Mouse (Mus musculus) midbrain, embryonic 12.5 days (tissue): ENCODE data around the gene Txn2. TPM values are rescaled to one million over a fixed set of nuclear protein-coding genes. Genes with fewer than 3 reads are reported as not detected.
"Not testable (repeated sequence)": the region's sequence is repeated elsewhere in the genome, so short reads cannot be mapped to it uniquely, and the experiment has no call there.

ENCODE experiments used
- ATAC-seq: fragments of 200-750 bp; cut with Nextera tagmentation; 2 replicates; pipeline ENCODE4 v1.8.0; 2017; ENCODE audit warnings: low read depth, moderate TSS enrichment, moderate library complexity; ENCODE audit not compliant: low FRiP score
- H3K27ac ChIP-seq: fragments of 300-500 bp; sonication (generic); replicated peaks from 2 replicates; pipeline ENCODE4 v1.5.1; 2016; ENCODE audit warnings: mild to moderate bottlenecking
- H3K27me3 ChIP-seq: fragments of 300-500 bp; sonication (generic); 2 replicates; pipeline ENCODE4 v1.6.1; 2016; ENCODE audit warnings: mild to moderate bottlenecking
- H3K36me3 ChIP-seq: fragments of 300-500 bp; sonication (generic); 2 replicates; pipeline ENCODE4 v1.6.1; 2016
- H3K4me1 ChIP-seq: fragments of 300-500 bp; sonication (generic); 2 replicates; pipeline ENCODE4 v1.6.1; 2016
- H3K4me2 ChIP-seq: fragments of 300-500 bp; sonication (generic); replicated peaks from 2 replicates; pipeline ENCODE4 v1.6.1; 2016; ENCODE audit warnings: mild to moderate bottlenecking, moderate library complexity
- H3K4me3 ChIP-seq: fragments of 300-500 bp; sonication (generic); 2 replicates; pipeline ENCODE4 v1.5.1; 2016; ENCODE audit warnings: mild to moderate bottlenecking
- H3K9ac ChIP-seq: fragments of 300-500 bp; sonication (generic); replicated peaks from 2 replicates; pipeline ENCODE4 v1.6.1; 2016; ENCODE audit warnings: mild to moderate bottlenecking, moderate library complexity
- H3K9me3 ChIP-seq: fragments of 300-500 bp; sonication (generic); 2 replicates; pipeline ENCODE4 v1.6.1; 2016; ENCODE audit warnings: mild to moderate bottlenecking
- WGBS: fragments of 180-500 bp; shearing (Covaris S2); methylation state at CpG from one replicate; pipeline ENCODE4 v1.1.7; 2016; 5-methylcytosine and 5-hydroxymethylcytosine counted together
- polyA plus RNA-seq: library from polyadenylated mRNA; unstranded; fragments of >200 nt; fragmentation: Nextera tagmentation; extraction: Ambion mirVana; gene quantifications from 2 replicates; pipeline ENCODE4 v1.2.1, GENCODE M21; 2016

Gene Txn2
- polyA plus RNA-seq, 1 experiment from 2014 or later, result 210 TPM

GRCm38 (mm10) chr15:77868340-77868739 is 60.5 kb downstream of the Txn2 start:
- no peak overlapping the region for H3K27ac ChIP-seq
- no peak overlapping the region for H3K4me2 ChIP-seq
- peaks cover 8% of the 10 kb centered on the region; the same call in 1 of the 2 replicates for H3K4me1 ChIP-seq
- WGBS, result 88% methylated on average over 5 of the region's 5 CpGs
- H3K4me3 ChIP-seq, result no peak overlapping the region
- no peaks in the 10 kb centered on the region for H3K27me3 ChIP-seq
- H3K9ac ChIP-seq, result no peak overlapping the region
- no peaks in the 10 kb centered on the region for H3K36me3 ChIP-seq
- no peak for ATAC-seq
- H3K9me3 ChIP-seq, result no peaks in the 10 kb centered on the region

GRCm38 (mm10) chr15:77867231-77867968 is 61.4 kb downstream of the Txn2 start:
- WGBS, result 85% methylated on average over 8 of the region's 10 CpGs
- H3K4me1 ChIP-seq, H3K4me2 ChIP-seq, ATAC-seq, H3K27me3 ChIP-seq, H3K9ac ChIP-seq, H3K27ac ChIP-seq, H3K4me3 ChIP-seq, H3K9me3 ChIP-seq, H3K36me3 ChIP-seq: not testable (repeated sequence)

GRCm38 (mm10) chr15:77866583-77867220 is 62.1 kb downstream of the Txn2 start:
- WGBS, result 42% methylated on average over 11 of the region's 11 CpGs
- Histone ChIP-seq H3K27ac (no peak overlapping the region), H3K27me3 (no peaks in the 10 kb centered on the region), H3K9ac (no peak overlapping the region), H3K4me1 (peaks cover 8% of the 10 kb centered on the region; the same call in 1 of the 2 replicates), H3K36me3 (no peaks in the 10 kb centered on the region), H3K9me3 (no peaks in the 10 kb centered on the region), H3K4me2 (no peak overlapping the region), H3K4me3 (no peak overlapping the region)
- no peak for ATAC-seq

Other genes starting within 250 kb of the Txn2 start
- gene Apol7e, start 230.1 kb downstream of the Txn2 start, polyA plus RNA-seq, result not detected in 2 replicates
- gene Apol9b, start 200.0 kb downstream of the Txn2 start, polyA plus RNA-seq, result not detected in 2 replicates
- 0.22 and 0.40 TPM in 2 replicates for gene Apol8, start 172.0 kb downstream of the Txn2 start, polyA plus RNA-seq
- 24.9 and 29.1 TPM in 2 replicates for gene Myh9, start 86.8 kb downstream of the Txn2 start, polyA plus RNA-seq
- gene Foxred2, start 27.7 kb upstream of the Txn2 start, polyA plus RNA-seq, result 6.2 and 6.8 TPM in 2 replicates
- 219 and 233 TPM in 2 replicates for gene Eif3d, start 41.8 kb upstream of the Txn2 start, polyA plus RNA-seq
- 3.1 and 3.4 TPM in 2 replicates for gene Cacng2, start 191.0 kb upstream of the Txn2 start, polyA plus RNA-seq
- gene Ift27, start 245.1 kb upstream of the Txn2 start, polyA plus RNA-seq, result 114 and 120 TPM in 2 replicates